ENCODE assay signal across 19 mouse cellular contexts in genomic region chr7:64439595-64440518, GRCm38 (mm10). TPM values are rescaled to one million over a fixed set of nuclear protein-coding genes. Genes with fewer than 3 reads are reported as not detected.
DNase-seq lines count a peak whose midpoint lies in the region; ATAC-seq lines count a peak whose summit lies in the region.
"Had no signal": no experiment of that assay in that cellular context is flagged by ENCODE, and none has a peak within 500 bp of the region (broad histone marks: within the 10 kb centered on the region; RNA-seq: fewer than 3 reads in every experiment).

No protein-coding gene starts in this region.

- H3K4me3 ChIP-seq in limb, embryonic 10.5 days: no peak overlapping the region
- H3K4me3 ChIP-seq in neural tube, embryonic 14.5 days (ENCODE audit: low read depth, low read length): no peak overlapping the region
- H3K4me3 ChIP-seq in heart, embryonic 10.5 days: no peak overlapping the region
- H3K4me3 ChIP-seq: forebrain, embryonic 12.5 days; megakaryocyte, embryonic 14.5 days had no signal

- no peaks in the 10 kb centered on the region for H3K9me3 ChIP-seq in limb, embryonic 10.5 days (replicated peaks)
- H3K9me3 ChIP-seq in neural tube, embryonic 14.5 days (ENCODE audit: control insufficient read depth, low read length): no peaks in the 10 kb centered on the region
- no peaks in the 10 kb centered on the region for H3K9me3 ChIP-seq in heart, embryonic 10.5 days
- H3K9me3 ChIP-seq: forebrain, embryonic 12.5 days had no signal

- H3K36me3 ChIP-seq in limb, embryonic 10.5 days: no peaks in the 10 kb centered on the region
- H3K36me3 ChIP-seq in neural tube, embryonic 14.5 days (ENCODE audit: control insufficient read depth, insufficient read depth, low read length): no peaks in the 10 kb centered on the region
- H3K36me3 ChIP-seq in heart, embryonic 10.5 days: no peaks in the 10 kb centered on the region
- H3K36me3 ChIP-seq: forebrain, embryonic 12.5 days had no signal

- no peaks in the 10 kb centered on the region for H3K27me3 ChIP-seq in limb, embryonic 10.5 days (ENCODE audit: low read depth, poor library complexity, severe bottlenecking)
- H3K27me3 ChIP-seq in neural tube, embryonic 14.5 days (ENCODE audit: control insufficient read depth, insufficient read depth, low read length): no peaks in the 10 kb centered on the region
- H3K27me3 ChIP-seq in heart, embryonic 10.5 days (ENCODE audit: insufficient read depth, poor library complexity, severe bottlenecking): no peaks in the 10 kb centered on the region
- H3K27me3 ChIP-seq: forebrain, embryonic 12.5 days; megakaryocyte, embryonic 14.5 days; Patski had no signal

- no peak overlapping the region for H3K4me2 ChIP-seq in neural tube, embryonic 14.5 days (ENCODE audit: low read depth, low read length)
- H3K4me2 ChIP-seq: forebrain, embryonic 12.5 days had no signal

- peaks cover 5% of the 10 kb centered on the region; the same call in 1 of the 2 replicates for H3K4me1 ChIP-seq in limb, embryonic 10.5 days
- H3K4me1 ChIP-seq in neural tube, embryonic 14.5 days (ENCODE audit: control insufficient read depth, insufficient read depth, low read length): 0 out of 2 replicates have a peak, but pooled peaks cover 4% of the 10 kb centered on the region
- no peaks in the 10 kb centered on the region for H3K4me1 ChIP-seq in heart, embryonic 10.5 days
- H3K4me1 ChIP-seq: megakaryocyte, embryonic 14.5 days had no signal

- 73% methylated on average over 5 of the region's 5 CpGs for WGBS in limb, embryonic 10.5 days
- 52% methylated on average over 5 of the region's 5 CpGs for WGBS in neural tube, embryonic 14.5 days
- 65% methylated on average over 5 of the region's 5 CpGs for WGBS in heart, embryonic 10.5 days

- DNase-seq in embryo, embryonic 10.5 days (ENCODE audit: low spot score): peak; percentile 26
- DNase-seq in embryo, embryonic 9.5 days (ENCODE audit: extremely low spot score): no peak
- peak; percentile 38 for DNase-seq in retina, postnatal 1 day
- DNase-seq in retina, embryonic 14.5 days (ENCODE audit: low spot score): no peak
- DNase-seq in limb, embryonic 10.5 days (ENCODE audit: low spot score): no peak
- no peak for DNase-seq in frontal cortex, postnatal 14 days (ENCODE audit: low spot score in 2 of 2)
- no peak for DNase-seq in heart, embryonic 10.5 days (ENCODE audit: low spot score)
- DNase-seq: adrenal gland, adult 8-10 months; cerebellum, adult 9-11 months; gastrocnemius, postnatal 25 days; kidney, adult 2 months; kidney, postnatal 10 days; lung, adult 18-20 months; right cerebral cortex, postnatal 14 days; spleen, adult 18-20 months had no signal

- H3K27ac ChIP-seq in limb, embryonic 10.5 days: peak overlapping the region; percentile 19; the same call in 1 of the 2 replicates
- H3K27ac ChIP-seq in neural tube, embryonic 14.5 days (ENCODE audit: low read depth, low read length): peak overlapping the region; percentile 16; the same call in 1 of the 2 replicates
- no peak overlapping the region for H3K27ac ChIP-seq in heart, embryonic 10.5 days
- H3K27ac ChIP-seq: forebrain, embryonic 12.5 days had no signal

- no peak overlapping the region for H3K9ac ChIP-seq in neural tube, embryonic 14.5 days (replicated peaks; ENCODE audit: low read depth, low read length)
- H3K9ac ChIP-seq: forebrain, embryonic 12.5 days had no signal

- no peak for ATAC-seq in neural tube, embryonic 14.5 days (ENCODE audit: low read depth)
- ATAC-seq: Patski had no signal

RNA-seq across cellular contexts. Expression of gene Mcee, which starts 47.5 kb away (rescaled TPM):
- 42.2 and 45.1 TPM in 2 replicates for polyA plus RNA-seq in limb, embryonic 10.5 days (2016; fragmentation: Nextera tagmentation; extraction: Ambion mirVana)
- 40.8 and 44.8 TPM in 2 replicates for polyA plus RNA-seq in neural tube, embryonic 14.5 days (2014; fragmentation: Nextera tagmentation; extraction: Ambion mirVana)
- 58.2 and 73.7 TPM in 2 replicates for polyA plus RNA-seq in heart, embryonic 10.5 days (2016; fragmentation: Nextera tagmentation; extraction: Ambion mirVana)

RNA-seq across cellular contexts. Expression of gene Mphosph10, which starts 47.8 kb away (rescaled TPM):
- 51.9 and 53.3 TPM in 2 replicates for polyA plus RNA-seq in limb, embryonic 10.5 days (2016; fragmentation: Nextera tagmentation; extraction: Ambion mirVana)
- polyA plus RNA-seq in neural tube, embryonic 14.5 days (2014; fragmentation: Nextera tagmentation; extraction: Ambion mirVana): 22.9 and 29.3 TPM in 2 replicates
- 30.8 and 47.8 TPM in 2 replicates for polyA plus RNA-seq in heart, embryonic 10.5 days (2016; fragmentation: Nextera tagmentation; extraction: Ambion mirVana)

Comparison
In these comparisons a context has a peak if more than half of its experiments do, and no peak if none do; other contexts are left out.
1. DNase-seq: peak in embryo, embryonic 10.5 days (single experiment) and retina, postnatal 1 day (single experiment); none in embryo, embryonic 9.5 days (single experiment), retina, embryonic 14.5 days (single experiment), limb, embryonic 10.5 days (single experiment), frontal cortex, postnatal 14 days (0 of 2) and heart, embryonic 10.5 days (single experiment).